In genomic region chr7:110731091-110731967, GRCm38 (mm10) we compare ENCODE assay signal across 9 mouse cellular contexts. TPM values are rescaled to one million over a fixed set of nuclear protein-coding genes. Genes with fewer than 3 reads are reported as not detected.
DNase-seq lines count a peak whose midpoint lies in the region; ATAC-seq and TF ChIP-seq lines count a peak whose summit lies in the region.
"Had no signal": no experiment of that assay in that cellular context is flagged by ENCODE, and none has a peak within 500 bp of the region (broad histone marks: within the 10 kb centered on the region; RNA-seq: fewer than 3 reads in every experiment).

No protein-coding gene starts in this region.

- ATAC-seq in hindbrain, embryonic 12.5 days (ENCODE audit: low FRiP score) = no peak
- ATAC-seq in hindbrain, postnatal 0 days = no peak
- ATAC-seq in midbrain, embryonic 14.5 days (ENCODE audit: low FRiP score, low TSS enrichment) = no peak
- no peak for ATAC-seq in liver, embryonic 11.5 days (replicated peaks; ENCODE audit: low FRiP score)
- ATAC-seq: liver, embryonic 12.5 days had no signal

- no peaks in the 10 kb centered on the region for H3K9me3 ChIP-seq in hindbrain, embryonic 12.5 days (replicated peaks)
- H3K9me3 ChIP-seq in hindbrain, postnatal 0 days (ENCODE audit: low read length) = no peaks in the 10 kb centered on the region
- no peaks in the 10 kb centered on the region for H3K9me3 ChIP-seq in midbrain, embryonic 14.5 days (ENCODE audit: control insufficient read depth, low read length)
- no peaks in the 10 kb centered on the region for H3K9me3 ChIP-seq in liver, embryonic 11.5 days (ENCODE audit: control insufficient read depth, low read length)

- H3K9ac ChIP-seq in hindbrain, embryonic 12.5 days = no peak overlapping the region
- H3K9ac ChIP-seq in hindbrain, postnatal 0 days (replicated peaks; ENCODE audit: low read length) = no peak overlapping the region
- H3K9ac ChIP-seq in midbrain, embryonic 14.5 days (replicated peaks; ENCODE audit: low read length) = no peak overlapping the region
- H3K9ac ChIP-seq in liver, embryonic 11.5 days (ENCODE audit: low read depth, low read length) = no peak overlapping the region
- H3K9ac ChIP-seq: liver, embryonic 12.5 days had no signal

- no peak overlapping the region for H3K4me2 ChIP-seq in hindbrain, embryonic 12.5 days (replicated peaks)
- no peak overlapping the region for H3K4me2 ChIP-seq in hindbrain, postnatal 0 days (ENCODE audit: low read depth, low read length)
- H3K4me2 ChIP-seq in midbrain, embryonic 14.5 days (ENCODE audit: low read length) = no peak overlapping the region
- H3K4me2 ChIP-seq in liver, embryonic 11.5 days = no peak overlapping the region
- H3K4me2 ChIP-seq: liver, embryonic 12.5 days had no signal

- H3K4me3 ChIP-seq in hindbrain, embryonic 12.5 days = no peak overlapping the region
- no peak overlapping the region for H3K4me3 ChIP-seq in hindbrain, postnatal 0 days (ENCODE audit: low read length)
- no peak overlapping the region for H3K4me3 ChIP-seq in midbrain, embryonic 14.5 days (replicated peaks; ENCODE audit: low read depth, low read length)
- H3K4me3 ChIP-seq in liver, embryonic 11.5 days (ENCODE audit: low read depth, low read length) = no peak overlapping the region
- H3K4me3 ChIP-seq: liver, embryonic 12.5 days; megakaryocyte, embryonic 14.5 days had no signal

- DNase-seq in hindbrain, postnatal 0 days (ENCODE audit: low spot score) = no peak
- peak; percentile 50 for DNase-seq in ES-CJ7 (ENCODE audit: low read depth, low spot score)
- DNase-seq in embryo, embryonic 10 days (ENCODE audit: low spot score) = peak; percentile 57
- peak; percentile 35 for DNase-seq in midbrain, embryonic 14.5 days
- DNase-seq in liver, embryonic 11.5 days (ENCODE audit: low spot score) = no peak
- no peak for DNase-seq in layer of hippocampus, adult 18-20 months (ENCODE audit: low spot score in 2 of 2)

- TF ChIP-seq CTCF in hindbrain, postnatal 0 days (IDR thresholded peaks at IDR 0.05; ENCODE audit: low read depth) = no peak

- H3K36me3 ChIP-seq in hindbrain, embryonic 12.5 days = no peaks in the 10 kb centered on the region
- no peaks in the 10 kb centered on the region for H3K36me3 ChIP-seq in hindbrain, postnatal 0 days (ENCODE audit: insufficient read depth, low read length)
- no peaks in the 10 kb centered on the region for H3K36me3 ChIP-seq in midbrain, embryonic 14.5 days (ENCODE audit: control insufficient read depth, insufficient read depth, low read length)
- H3K36me3 ChIP-seq in liver, embryonic 11.5 days (ENCODE audit: control insufficient read depth, insufficient read depth, low read length) = no peaks in the 10 kb centered on the region
- H3K36me3 ChIP-seq: liver, embryonic 12.5 days had no signal

- peaks cover 14% of the 10 kb centered on the region for H3K4me1 ChIP-seq in hindbrain, embryonic 12.5 days
- H3K4me1 ChIP-seq in hindbrain, postnatal 0 days (ENCODE audit: insufficient read depth, low read length) = peaks cover 3% of the 10 kb centered on the region; the same call in 1 of the 2 replicates
- H3K4me1 ChIP-seq in midbrain, embryonic 14.5 days (ENCODE audit: control insufficient read depth, insufficient read depth, low read length) = no peaks in the 10 kb centered on the region
- no peaks in the 10 kb centered on the region for H3K4me1 ChIP-seq in liver, embryonic 11.5 days (replicated peaks; ENCODE audit: control insufficient read depth, insufficient read depth, low read length)
- H3K4me1 ChIP-seq: liver, embryonic 12.5 days; megakaryocyte, embryonic 14.5 days had no signal

- WGBS in hindbrain, embryonic 12.5 days = 38% methylated on average over 6 of the region's 6 CpGs
- WGBS in hindbrain, postnatal 0 days = 48% methylated on average over 6 of the region's 6 CpGs
- 45% methylated on average over 6 of the region's 6 CpGs for WGBS in midbrain, embryonic 14.5 days
- 72% methylated on average over 6 of the region's 6 CpGs for WGBS in liver, embryonic 11.5 days

- no peaks in the 10 kb centered on the region for H3K27me3 ChIP-seq in hindbrain, embryonic 12.5 days
- no peaks in the 10 kb centered on the region for H3K27me3 ChIP-seq in hindbrain, postnatal 0 days (ENCODE audit: insufficient read depth, low read length)
- no peaks in the 10 kb centered on the region for H3K27me3 ChIP-seq in midbrain, embryonic 14.5 days (ENCODE audit: control insufficient read depth, insufficient read depth, low read length)
- no peaks in the 10 kb centered on the region for H3K27me3 ChIP-seq in liver, embryonic 11.5 days (replicated peaks; ENCODE audit: control insufficient read depth, insufficient read depth, low read length)

- H3K27ac ChIP-seq in hindbrain, embryonic 12.5 days = 0 out of 2 replicates have a peak overlapping the region, but pooled peaks have one; percentile 8
- H3K27ac ChIP-seq in hindbrain, postnatal 0 days = no peak overlapping the region; the same call in 1 of the 2 replicates
- H3K27ac ChIP-seq in midbrain, embryonic 14.5 days (replicated peaks; ENCODE audit: low read depth, low read length) = 0 out of 2 replicates have a peak overlapping the region, but pooled peaks have one; percentile 15
- H3K27ac ChIP-seq in liver, embryonic 11.5 days (ENCODE audit: low read depth, low read length) = no peak overlapping the region
- H3K27ac ChIP-seq: liver, embryonic 12.5 days had no signal

RNA-seq across cellular contexts. Expression of gene Ampd3, which starts 36.7 kb away (rescaled TPM):
- polyA plus RNA-seq in hindbrain, embryonic 12.5 days (2016; fragmentation: Nextera tagmentation; extraction: Ambion mirVana) = 4.0 TPM in 2 replicates
- total RNA-seq in hindbrain, postnatal 0 days (2014; rRNA removed) = 15.1 and 24.8 TPM in 2 replicates
- 12.4 and 14.3 TPM in 2 replicates for polyA plus RNA-seq in hindbrain, postnatal 0 days (2015; fragmentation: Nextera tagmentation; extraction: Ambion mirVana)
- 7.8 and 8.2 TPM in 2 replicates for polyA plus RNA-seq in midbrain, embryonic 14.5 days (2014; fragmentation: Nextera tagmentation; extraction: Ambion mirVana)
- 39.5 and 41.1 TPM in 2 replicates for polyA plus RNA-seq in liver, embryonic 11.5 days (2014; fragmentation: Nextera tagmentation; extraction: Ambion mirVana)
- total RNA-seq in layer of hippocampus, adult 18-20 months (2021) = 10 to 100 TPM; 23.8 to 24.5 TPM

Comparison
In these comparisons a context has a peak if more than half of its experiments do, and no peak if none do; other contexts are left out.
1. H3K27ac ChIP-seq: peak in hindbrain, embryonic 12.5 days (single experiment) and midbrain, embryonic 14.5 days (single experiment); none in hindbrain, postnatal 0 days (single experiment) and liver, embryonic 11.5 days (single experiment).
2. DNase-seq: peak in ES-CJ7 (single experiment), embryo, embryonic 10 days (single experiment) and midbrain, embryonic 14.5 days (single experiment); none in hindbrain, postnatal 0 days (single experiment), liver, embryonic 11.5 days (single experiment) and layer of hippocampus, adult 18-20 months (0 of 2).